Mouse (Mus musculus) heart, postnatal 0 days (tissue): ENCODE results near the gene Scaf8.

Experiments used
- CTCF ChIP-seq: IDR thresholded peaks from 2 replicates; pipeline ENCODE4 v1.5.1; 2016; ENCODE audit warnings: antibody characterized with exemption, control low read depth, low read depth
- EP300 ChIP-seq: IDR thresholded peaks from 2 replicates; pipeline ENCODE4 v1.6.1; 2016; ENCODE audit warnings: antibody characterized with exemption, low read depth

DNA sequence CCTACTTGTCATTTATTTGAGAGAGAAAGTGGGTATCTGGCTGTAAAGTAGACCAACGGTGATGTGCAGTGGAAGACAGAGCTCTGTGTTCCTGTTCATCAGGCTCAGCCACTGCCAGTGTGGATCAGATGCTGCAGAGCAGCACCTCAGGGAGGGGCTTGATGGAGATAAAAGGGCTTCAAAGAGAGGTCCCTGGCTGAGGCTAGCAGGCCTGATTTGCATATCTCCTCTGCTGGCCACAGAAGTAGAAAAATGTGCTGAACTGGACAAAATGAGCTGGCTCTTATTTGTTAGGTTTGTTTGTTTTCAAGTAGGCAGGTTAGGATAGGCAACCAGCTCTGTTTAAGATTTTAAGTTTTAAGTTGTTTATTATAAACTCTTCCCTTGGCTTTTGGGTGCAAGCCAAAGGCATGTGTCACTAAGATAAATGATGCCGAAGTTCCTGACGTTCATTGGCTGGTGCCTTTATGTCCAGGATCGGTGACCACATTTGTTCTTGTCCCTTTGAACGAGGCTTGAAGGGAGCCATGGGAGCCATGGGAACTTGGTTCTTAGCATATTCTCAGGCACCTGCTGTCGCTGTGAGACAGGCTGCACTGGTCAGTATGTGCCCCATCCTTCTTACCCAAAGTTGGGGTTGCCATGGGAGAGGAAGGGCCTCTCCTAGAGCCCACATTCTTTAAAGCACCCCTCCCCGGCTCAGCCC is 132.0 kb downstream of the Scaf8 start:
- TF ChIP-seq CTCF (no peak), EP300 (no peak)
